Mouse (Mus musculus): ENCODE data around the gene Lhx6.

DNA sequence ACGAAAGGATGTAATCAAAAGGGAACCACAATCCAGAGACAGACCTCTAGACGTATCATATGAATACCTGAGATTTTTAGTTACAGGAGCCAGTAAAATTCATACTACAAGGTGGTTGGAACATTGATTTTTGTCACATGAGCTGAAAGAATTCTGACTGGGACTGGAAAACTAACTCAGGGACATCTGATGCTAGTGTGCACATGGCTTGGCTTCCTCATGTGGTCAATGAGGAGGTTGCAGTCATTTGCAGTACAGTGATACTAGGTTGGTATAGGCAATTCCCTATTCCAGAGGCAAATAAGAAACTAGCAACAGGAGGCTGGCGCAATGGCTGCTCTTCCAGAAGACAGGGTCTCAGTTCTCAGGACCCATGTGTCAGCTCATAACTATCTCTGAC lies 7.4 kb upstream of the Lhx6 start:
- TF ChIP-seq CTCF (IDR thresholded peaks at IDR 0.05; ENCODE audit: borderline replicate concordance, control insufficient read depth, extremely low read depth, insufficient read depth, low read length, poor library complexity) (no peak), POLR2A (IDR thresholded peaks at IDR 0.05; ENCODE audit: control insufficient read depth, extremely low read depth, insufficient read depth, low read length, poor library complexity) (no peak)
